Mouse (Mus musculus): ENCODE measurements around the gene Myof. TPM values are rescaled to one million over a fixed set of nuclear protein-coding genes. Genes with fewer than 3 reads are reported as not detected.

Gene Myof
- polyA plus RNA-seq, 1 experiment from 2014 or later: 1.6 TPM

DNA sequence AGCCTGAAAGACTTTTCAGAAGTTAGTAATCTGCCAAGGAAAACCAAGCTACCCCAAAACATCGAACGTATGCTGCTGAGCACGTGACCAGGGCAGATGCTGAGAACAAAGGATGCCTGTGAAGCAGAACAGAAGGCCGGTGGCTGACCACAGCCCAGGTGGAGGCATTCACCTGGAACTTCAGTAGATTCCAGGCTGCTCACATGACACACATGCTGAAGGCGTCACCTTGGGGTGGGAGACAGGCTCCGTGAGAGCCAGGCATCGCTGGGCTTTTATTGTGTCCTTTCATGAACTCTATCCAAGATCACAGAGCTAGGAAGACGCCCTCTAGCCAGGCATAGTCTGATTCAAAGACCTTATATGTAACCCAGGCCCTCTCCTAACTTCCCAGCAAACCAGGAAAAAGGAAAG is 17.2 kb downstream of the Myof start:
- Histone ChIP-seq H3K36me3 (replicated peaks) (no peaks in the 10 kb centered on the region), H3K4me1 (replicated peaks) (peaks cover 32% of the 10 kb centered on the region), H3K9me3 (replicated peaks) (no peaks in the 10 kb centered on the region), H3K27ac (replicated peaks) (no peak overlapping the region), H3K4me2 (no peak overlapping the region), H3K4me3 (replicated peaks) (no peak overlapping the region), H3K27me3 (no peaks in the 10 kb centered on the region), H3K9ac (no peak overlapping the region)
- WGBS (ENCODE audit: insufficient replicate concordance): 58% methylated on average over 8 of the region's 8 CpGs
- ATAC-seq (ENCODE audit: insufficient read depth): no peak

DNA sequence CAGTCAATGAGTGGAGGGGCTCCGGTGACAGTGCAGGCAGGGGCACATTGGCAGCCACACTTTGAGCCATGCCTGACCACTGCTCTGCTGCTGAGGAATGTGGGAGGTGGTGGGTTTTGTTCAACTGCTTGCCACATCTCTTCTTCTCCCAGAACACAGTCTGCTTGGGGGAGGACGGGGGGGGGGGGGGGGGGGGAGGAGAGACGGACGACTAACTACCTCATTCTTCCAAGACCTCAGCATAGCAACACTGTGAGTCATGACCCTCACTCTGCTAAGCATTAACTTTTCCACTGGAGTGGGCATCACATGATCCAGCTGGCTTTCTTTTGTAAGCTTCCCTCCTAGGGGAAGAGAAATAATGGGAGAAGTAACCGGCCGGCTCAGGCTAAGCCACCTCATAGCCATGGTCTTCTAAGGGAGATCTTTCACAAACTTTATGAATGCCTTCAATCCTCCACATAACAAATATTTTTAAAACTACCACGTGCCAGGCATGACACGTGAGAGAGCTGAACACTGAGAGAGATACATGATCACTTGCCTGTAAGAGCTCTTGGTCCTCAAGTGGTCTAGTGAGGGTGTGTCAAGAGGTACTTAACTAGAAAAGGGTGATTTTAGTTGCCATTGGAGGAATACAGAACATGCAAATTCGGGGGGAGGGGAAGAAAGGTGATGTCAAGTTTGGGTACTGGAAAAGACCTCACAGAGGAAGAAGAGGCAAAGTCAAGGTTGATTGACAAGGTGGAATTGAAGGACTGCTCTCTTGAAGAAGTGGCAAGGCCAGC is 17.9 kb downstream of the Myof start:
- Histone ChIP-seq H3K9ac (no peak overlapping the region), H3K9me3 (replicated peaks) (no peaks in the 10 kb centered on the region), H3K4me1 (replicated peaks) (peaks cover 27% of the 10 kb centered on the region), H3K4me2 (no peak overlapping the region), H3K27ac (replicated peaks) (no peak overlapping the region), H3K27me3 (no peaks in the 10 kb centered on the region), H3K36me3 (replicated peaks) (no peaks in the 10 kb centered on the region), H3K4me3 (replicated peaks) (no peak overlapping the region)
- ATAC-seq (ENCODE audit: insufficient read depth): no peak
- 32% methylated on average over 9 of the region's 9 CpGs for WGBS (ENCODE audit: insufficient replicate concordance)

DNA sequence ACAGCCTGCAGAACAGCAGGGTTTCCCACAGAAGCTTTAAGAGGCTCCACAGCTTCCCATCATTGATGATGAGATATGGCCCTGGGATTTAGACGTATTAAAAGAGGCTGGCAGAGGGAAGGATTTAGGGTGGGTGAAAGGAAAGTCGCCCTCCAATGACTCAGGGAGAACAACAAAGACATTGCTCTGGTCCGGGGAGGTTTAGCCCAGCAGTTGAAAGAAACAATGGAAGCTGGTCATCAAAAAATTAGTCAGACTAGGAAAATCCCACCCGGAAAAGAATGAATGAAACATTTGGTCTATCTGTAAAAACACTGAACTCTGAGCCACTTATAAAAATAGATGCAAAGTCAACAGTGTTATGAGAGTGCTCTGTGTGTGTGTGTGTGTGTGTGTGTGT is 19.8 kb downstream of the Myof start:
- ATAC-seq (ENCODE audit: insufficient read depth): no peak
- H3K27me3 ChIP-seq: no peaks in the 10 kb centered on the region
- no peak overlapping the region for H3K9ac ChIP-seq
- 61% methylated on average over 4 of the region's 4 CpGs for WGBS (ENCODE audit: insufficient replicate concordance)
- no peak overlapping the region for H3K4me3 ChIP-seq (replicated peaks)
- peaks cover 15% of the 10 kb centered on the region for H3K4me1 ChIP-seq (replicated peaks)
- H3K9me3 ChIP-seq (replicated peaks): no peaks in the 10 kb centered on the region
- no peaks in the 10 kb centered on the region for H3K36me3 ChIP-seq (replicated peaks)
- H3K4me2 ChIP-seq: no peak overlapping the region
- no peak overlapping the region for H3K27ac ChIP-seq (replicated peaks)

DNA sequence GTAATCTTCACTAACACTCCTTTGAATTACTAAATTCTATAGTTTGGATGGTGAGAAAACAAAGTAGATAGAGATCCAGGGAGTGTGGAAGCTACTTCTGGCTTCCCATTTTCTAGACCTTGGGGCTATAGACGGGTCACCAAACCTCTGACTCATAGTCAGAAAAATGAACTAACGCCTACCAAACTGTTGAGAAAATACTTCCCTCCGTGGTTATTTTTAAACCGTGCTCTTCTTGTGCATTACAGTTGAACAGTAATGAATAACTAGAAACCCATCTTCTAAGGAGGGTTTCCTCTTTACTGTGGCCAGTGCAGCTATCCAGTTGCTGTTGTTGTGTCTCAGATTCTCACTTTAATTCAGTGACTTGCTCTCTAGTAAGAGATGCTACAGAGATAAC is 20.7 kb downstream of the Myof start:
- H3K27me3 ChIP-seq: no peaks in the 10 kb centered on the region
- no peaks in the 10 kb centered on the region for H3K36me3 ChIP-seq (replicated peaks)
- H3K9ac ChIP-seq: no peak overlapping the region
- no peaks in the 10 kb centered on the region for H3K9me3 ChIP-seq (replicated peaks)
- no peak overlapping the region for H3K27ac ChIP-seq (replicated peaks)
- ATAC-seq (ENCODE audit: insufficient read depth): no peak
- H3K4me3 ChIP-seq (replicated peaks): no peak overlapping the region
- peaks cover 12% of the 10 kb centered on the region for H3K4me1 ChIP-seq (replicated peaks)
- WGBS (ENCODE audit: insufficient replicate concordance): 8% methylated on average over 4 of the region's 4 CpGs
- H3K4me2 ChIP-seq: no peak overlapping the region

DNA sequence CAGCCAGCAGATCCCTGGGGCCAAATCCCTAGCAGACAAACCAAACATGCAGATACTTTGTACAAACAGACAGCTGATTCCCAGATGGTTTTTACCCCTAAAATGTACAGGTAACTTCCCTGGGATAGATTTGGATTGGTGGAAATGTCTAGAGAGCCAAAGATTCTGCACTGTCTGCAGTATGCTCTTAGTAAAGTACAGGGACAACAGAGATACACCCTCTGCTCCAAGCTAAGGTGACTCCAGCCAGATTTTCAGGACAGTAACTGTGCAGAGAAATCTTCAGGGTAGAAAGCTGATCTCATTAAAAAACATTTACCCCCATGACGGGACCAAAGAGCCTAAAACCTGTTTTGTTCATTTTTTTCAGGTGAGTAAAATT is 27.5 kb downstream of the Myof start:
- Histone ChIP-seq H3K27me3 (no peaks in the 10 kb centered on the region), H3K4me2 (no peak overlapping the region), H3K36me3 (replicated peaks) (no peaks in the 10 kb centered on the region), H3K4me3 (replicated peaks) (no peak overlapping the region), H3K27ac (replicated peaks) (no peak overlapping the region), H3K9ac (no peak overlapping the region), H3K4me1 (replicated peaks) (peaks cover 6% of the 10 kb centered on the region; the same call in 1 of the 2 replicates), H3K9me3 (replicated peaks) (no peaks in the 10 kb centered on the region)
- no peak for ATAC-seq (ENCODE audit: insufficient read depth)
- WGBS (ENCODE audit: insufficient replicate concordance): 44% methylated on average over 1 of the region's 1 CpGs

DNA sequence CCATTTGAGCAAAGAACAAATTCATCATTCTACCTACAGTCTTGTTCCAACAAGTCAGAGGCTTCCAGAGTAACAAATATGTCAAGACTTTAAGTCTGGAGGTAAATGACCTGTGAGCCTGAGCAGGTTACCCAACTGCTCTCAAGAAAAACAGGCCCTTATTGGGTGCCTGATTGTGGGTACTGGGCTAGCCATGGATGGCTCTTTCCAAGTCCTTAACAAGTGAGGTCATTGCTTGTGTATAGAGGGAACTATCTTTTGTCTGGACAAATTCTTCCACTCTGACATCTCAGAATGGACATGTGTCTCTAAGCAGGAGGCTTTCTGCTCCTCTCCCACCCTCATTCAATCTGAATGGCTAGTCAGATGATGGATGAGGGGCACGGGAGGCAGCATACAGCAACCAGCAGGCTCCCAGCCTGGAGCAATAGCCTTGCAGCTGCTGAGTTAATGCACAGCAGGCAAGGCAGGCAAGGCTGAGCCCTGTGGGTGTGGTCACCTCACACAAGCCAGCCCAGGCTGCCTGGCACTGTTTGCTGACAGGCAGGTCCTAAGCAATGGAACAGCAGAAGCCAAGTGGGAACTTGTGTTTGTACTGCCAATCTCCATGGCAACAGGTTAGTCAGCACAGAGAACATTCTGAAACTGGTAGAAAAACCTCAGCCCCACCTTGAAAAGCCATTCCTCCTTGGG is 28.1 kb downstream of the Myof start:
- ATAC-seq (ENCODE audit: insufficient read depth): peak; percentile 49; the same call in 1 of the 2 replicates
- H3K4me3 ChIP-seq (replicated peaks): no peak overlapping the region
- H3K27ac ChIP-seq (replicated peaks): no peak overlapping the region
- WGBS (ENCODE audit: insufficient replicate concordance): 23% methylated on average over 1 of the region's 1 CpGs
- no peak overlapping the region for H3K4me2 ChIP-seq
- H3K36me3 ChIP-seq (replicated peaks): no peaks in the 10 kb centered on the region
- H3K9ac ChIP-seq: no peak overlapping the region
- peaks cover 6% of the 10 kb centered on the region; the same call in 1 of the 2 replicates for H3K4me1 ChIP-seq (replicated peaks)
- H3K9me3 ChIP-seq (replicated peaks): no peaks in the 10 kb centered on the region
- no peaks in the 10 kb centered on the region for H3K27me3 ChIP-seq

DNA sequence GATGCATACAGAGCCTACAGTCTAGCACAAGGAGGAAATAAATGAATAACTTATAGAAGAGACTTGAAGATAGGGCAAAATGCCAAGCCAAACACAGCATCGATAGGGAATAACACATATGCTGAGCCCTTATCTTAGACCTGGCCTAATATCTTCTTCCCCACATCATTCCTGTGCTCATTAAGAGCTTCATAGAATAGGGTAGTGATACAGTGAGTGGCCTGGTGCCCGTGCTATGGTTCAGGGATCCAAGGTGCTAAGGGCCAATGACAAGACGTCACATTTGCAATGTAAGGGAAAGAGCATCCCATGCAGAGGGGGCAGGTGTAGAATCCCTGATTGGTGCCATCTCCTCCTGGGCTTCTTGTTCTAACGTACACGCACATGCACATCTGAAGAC is 28.9 kb downstream of the Myof start:
- no peaks in the 10 kb centered on the region for H3K9me3 ChIP-seq (replicated peaks)
- no peak overlapping the region for H3K4me2 ChIP-seq
- H3K9ac ChIP-seq: no peak overlapping the region
- peaks cover 6% of the 10 kb centered on the region; the same call in 1 of the 2 replicates for H3K4me1 ChIP-seq (replicated peaks)
- H3K27ac ChIP-seq (replicated peaks): no peak overlapping the region
- WGBS (ENCODE audit: insufficient replicate concordance): 59% methylated on average over 5 of the region's 5 CpGs
- no peaks in the 10 kb centered on the region for H3K27me3 ChIP-seq
- ATAC-seq (ENCODE audit: insufficient read depth): no peak
- H3K36me3 ChIP-seq (replicated peaks): no peaks in the 10 kb centered on the region
- H3K4me3 ChIP-seq (replicated peaks): no peak overlapping the region

DNA sequence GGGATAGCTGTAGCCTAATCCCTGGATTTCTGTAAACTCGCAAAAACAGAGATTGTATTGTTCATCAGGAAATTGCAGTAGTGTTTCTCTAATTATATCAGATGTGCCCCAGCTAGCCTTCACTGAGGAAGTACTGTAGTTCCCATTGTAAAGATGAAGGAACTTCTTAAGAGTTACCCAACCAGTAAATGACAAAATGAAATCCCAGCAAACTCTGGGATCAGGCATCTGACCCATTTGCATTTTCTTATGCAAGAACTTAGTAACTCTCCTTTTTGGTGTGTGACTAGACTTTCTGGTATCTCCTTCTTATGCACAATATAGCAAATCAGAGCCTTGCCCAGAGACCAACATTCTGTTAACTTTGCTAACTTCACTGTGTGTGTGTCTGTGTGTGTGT is 32.0 kb downstream of the Myof start:
- 33% methylated on average over 1 of the region's 1 CpGs for WGBS (ENCODE audit: insufficient replicate concordance)
- H3K9ac ChIP-seq: no peak overlapping the region
- ATAC-seq (ENCODE audit: insufficient read depth): no peak
- H3K4me2 ChIP-seq: no peak overlapping the region
- no peak overlapping the region for H3K27ac ChIP-seq (replicated peaks)
- no peaks in the 10 kb centered on the region for H3K36me3 ChIP-seq (replicated peaks)
- H3K4me3 ChIP-seq (replicated peaks): no peak overlapping the region
- H3K27me3 ChIP-seq: no peaks in the 10 kb centered on the region
- H3K4me1 ChIP-seq (replicated peaks): peaks cover 6% of the 10 kb centered on the region; the same call in 1 of the 2 replicates
- H3K9me3 ChIP-seq (replicated peaks): no peaks in the 10 kb centered on the region

DNA sequence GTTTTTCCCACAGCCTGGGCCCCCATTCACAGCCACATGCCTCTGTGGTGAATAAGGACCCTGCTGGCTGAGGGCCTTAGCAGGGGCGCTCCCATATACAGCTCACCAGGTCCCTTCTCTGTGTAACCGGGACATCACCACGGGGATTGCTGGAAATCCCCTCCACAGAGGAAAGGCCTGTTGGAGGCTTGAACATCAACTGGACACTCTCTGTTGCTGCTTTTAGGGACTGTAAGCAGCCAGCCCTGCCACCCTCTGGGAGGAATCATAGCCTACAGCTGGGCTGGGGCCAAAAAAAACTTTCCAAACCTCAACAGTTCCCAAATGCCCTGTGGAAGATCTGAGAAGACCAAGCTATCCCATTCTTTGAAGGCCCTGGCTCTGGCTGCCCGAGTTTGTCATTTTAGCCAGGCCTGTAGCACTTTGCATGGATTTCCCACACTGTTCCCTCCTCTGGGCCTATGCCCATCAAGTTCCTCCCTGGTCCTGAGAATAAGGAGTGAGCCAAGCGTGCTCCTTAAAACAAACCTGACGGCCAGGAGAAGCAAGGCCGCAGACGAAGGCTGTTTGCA is 38.5 kb downstream of the Myof start:
- WGBS (ENCODE audit: insufficient replicate concordance): 70% methylated on average over 8 of the region's 8 CpGs
- Histone ChIP-seq H3K27ac (replicated peaks) (no peak overlapping the region), H3K9ac (no peak overlapping the region)

DNA sequence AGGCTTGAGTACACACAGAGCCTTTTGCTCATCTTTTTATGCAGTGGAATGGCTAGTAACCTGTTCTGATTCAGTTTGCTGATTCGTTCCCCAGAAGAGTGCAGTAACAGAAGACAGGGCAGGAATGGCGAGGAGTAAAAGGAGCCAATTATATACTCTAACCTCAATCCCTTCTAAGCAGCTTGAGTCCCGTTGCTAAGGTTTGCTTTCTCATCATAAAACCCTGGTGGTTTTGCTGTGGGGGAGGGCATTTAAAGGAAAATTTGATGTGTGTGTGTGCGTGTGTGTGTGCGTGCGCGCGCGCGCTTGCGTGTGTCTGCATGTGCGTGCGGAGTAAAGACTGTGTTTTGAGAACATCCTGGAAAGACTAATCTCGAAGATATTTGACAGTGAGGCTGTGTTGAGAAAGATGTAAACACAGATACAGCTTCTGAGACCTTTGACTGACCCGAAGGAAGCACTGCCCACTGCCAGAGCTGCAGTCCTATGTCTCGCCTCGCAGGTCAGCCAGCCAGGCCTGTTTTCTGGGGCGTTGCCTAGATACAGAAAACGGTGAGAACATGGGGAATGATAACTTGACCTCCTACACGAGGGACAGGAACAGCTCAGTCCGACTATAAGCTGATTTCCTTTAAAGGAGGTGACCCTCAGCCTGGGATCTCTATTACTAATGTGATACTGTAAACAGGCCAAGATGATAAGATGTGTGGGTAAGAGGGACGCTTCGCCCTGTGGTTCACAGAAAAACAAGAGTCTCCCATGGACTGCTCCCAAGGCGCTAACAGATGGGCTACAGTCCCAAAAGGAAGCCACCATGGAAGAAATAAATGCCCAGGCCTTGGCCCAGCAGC is 39.5 kb downstream of the Myof start:
- 65% methylated on average over 24 of the region's 24 CpGs for WGBS (ENCODE audit: insufficient replicate concordance)
- no peak for ATAC-seq (ENCODE audit: insufficient read depth)

More for the DNA sequence above, 38.5 kb downstream of the Myof start:
- H3K4me1 ChIP-seq (replicated peaks): no peaks in the 10 kb centered on the region
- no peak overlapping the region for H3K4me2 ChIP-seq
- no peak overlapping the region for H3K4me3 ChIP-seq (replicated peaks)
- H3K27me3 ChIP-seq: no peaks in the 10 kb centered on the region
- H3K36me3 ChIP-seq (replicated peaks): no peaks in the 10 kb centered on the region
- no peak for ATAC-seq (ENCODE audit: insufficient read depth)
- no peaks in the 10 kb centered on the region for H3K9me3 ChIP-seq (replicated peaks)

DNA sequence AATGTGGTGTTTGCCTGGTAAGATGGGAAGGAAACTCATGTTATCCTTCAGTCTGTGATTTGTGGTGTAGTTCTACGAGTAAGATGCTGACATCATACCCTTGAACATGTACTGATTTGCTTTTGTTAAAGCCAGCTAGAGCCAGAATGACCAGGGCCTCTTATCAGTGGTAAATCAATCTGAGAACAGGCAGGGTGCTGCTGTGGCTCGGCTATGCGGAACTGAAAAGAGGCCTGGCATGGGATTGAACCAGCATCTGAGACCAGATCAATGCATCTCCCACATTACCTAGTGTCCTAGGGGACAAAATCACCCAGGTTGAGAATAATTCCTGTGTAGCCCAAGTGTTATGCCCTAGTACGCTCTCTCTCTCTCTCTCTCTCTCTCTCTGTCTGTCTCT is 40.6 kb downstream of the Myof start:
- 52% methylated on average over 4 of the region's 4 CpGs for WGBS (ENCODE audit: insufficient replicate concordance)
- Histone ChIP-seq H3K4me2 (no peak overlapping the region), H3K4me3 (replicated peaks) (no peak overlapping the region), H3K9ac (no peak overlapping the region), H3K27ac (replicated peaks) (no peak overlapping the region), H3K27me3 (no peaks in the 10 kb centered on the region), H3K9me3 (replicated peaks) (no peaks in the 10 kb centered on the region), H3K4me1 (replicated peaks) (no peaks in the 10 kb centered on the region), H3K36me3 (replicated peaks) (no peaks in the 10 kb centered on the region)
- no peak for ATAC-seq (ENCODE audit: insufficient read depth)

More for the DNA sequence above, 39.5 kb downstream of the Myof start:
- Histone ChIP-seq H3K36me3 (replicated peaks) (no peaks in the 10 kb centered on the region), H3K27ac (replicated peaks) (no peak overlapping the region), H3K4me3 (replicated peaks) (no peak overlapping the region), H3K9me3 (replicated peaks) (no peaks in the 10 kb centered on the region), H3K27me3 (no peaks in the 10 kb centered on the region), H3K9ac (no peak overlapping the region), H3K4me2 (no peak overlapping the region), H3K4me1 (replicated peaks) (no peaks in the 10 kb centered on the region)

All from liver, embryonic 15.5 days (tissue).